Mouse (Mus musculus): ENCODE data around the gene Polr3g.

DNA sequence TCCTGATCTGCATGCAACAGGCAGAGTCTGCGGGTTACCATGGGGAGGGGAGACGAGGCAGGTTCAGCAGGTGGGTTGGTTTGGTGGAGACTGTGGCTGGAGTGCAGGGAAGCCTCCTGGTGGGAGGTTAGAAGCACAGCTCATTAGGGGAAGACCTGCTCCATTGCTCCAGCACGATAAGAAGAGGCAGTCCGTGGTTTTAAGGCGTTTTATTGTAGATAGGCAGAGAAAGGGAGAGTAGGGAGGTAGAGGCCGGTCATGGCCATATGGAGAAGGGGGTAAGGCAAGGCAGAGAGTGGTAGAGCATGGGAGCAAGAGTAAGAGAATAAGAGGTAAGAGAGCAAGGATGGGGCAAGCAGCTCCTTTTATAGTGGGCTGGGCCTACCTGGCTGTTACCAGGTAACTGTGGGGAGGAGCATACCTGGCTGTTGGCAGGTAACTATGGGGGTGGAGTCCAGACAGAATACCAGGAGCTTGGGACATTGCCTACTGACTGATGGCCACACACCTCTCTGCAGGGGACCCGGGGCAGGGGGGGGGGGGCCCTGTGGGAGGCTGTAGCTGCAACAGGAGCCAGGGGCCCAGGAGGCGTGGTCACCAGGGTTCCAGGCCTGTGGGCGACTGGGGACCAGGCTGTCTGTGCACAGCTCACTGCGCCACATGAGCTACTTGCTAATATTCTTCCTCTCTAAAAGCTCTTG, 32.7 kb upstream of the Polr3g start:
- TF ChIP-seq CTCF (IDR thresholded peaks at IDR 0.05; ENCODE audit: low read depth, low read length) = no peak
- TF ChIP-seq GATA1 (IDR thresholded peaks at IDR 0.05; ENCODE audit: borderline replicate concordance, low read length) = no peak
- no peak; the same call in 1 of the 2 replicates for TF ChIP-seq TAL1 (conservative IDR thresholded peaks at IDR 0.05; ENCODE audit: low read depth, low read length)
- TF ChIP-seq GATA2 (IDR thresholded peaks at IDR 0.05; ENCODE audit: borderline replicate concordance, low read depth, low read length) = no peak
